Mouse (Mus musculus) kidney, postnatal 25 days (tissue): Measurements from ENCODE around the gene Eif4h.

Experiments
- DNase-seq, 2 experiments: peaks; one replicate each; pipeline ENCODE4 v3.0.0; 2021; ENCODE audit warnings: mixed read lengths in 2 of 2

Gene Eif4h

DNA sequence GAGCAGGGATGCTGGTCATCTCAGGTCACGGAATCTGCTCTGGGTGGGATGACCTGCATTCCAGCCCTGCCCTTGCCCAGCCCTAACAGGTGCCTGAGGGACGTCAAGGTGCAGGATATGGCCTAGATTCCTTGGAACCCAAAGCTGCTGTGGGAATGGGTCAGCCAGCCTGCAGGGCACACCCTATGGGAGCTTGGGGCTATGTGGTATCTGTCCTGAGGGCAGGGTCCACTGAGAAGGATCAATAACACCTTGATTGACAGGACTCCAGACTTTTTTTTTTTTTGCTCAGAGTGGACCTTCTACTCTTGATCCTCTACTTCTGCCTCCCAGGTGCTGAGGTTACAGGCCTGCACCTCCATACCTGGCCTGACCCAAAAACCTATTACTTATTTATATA lies 8.1 kb upstream of the Eif4h start:
- DNase-seq = no peak

DNA sequence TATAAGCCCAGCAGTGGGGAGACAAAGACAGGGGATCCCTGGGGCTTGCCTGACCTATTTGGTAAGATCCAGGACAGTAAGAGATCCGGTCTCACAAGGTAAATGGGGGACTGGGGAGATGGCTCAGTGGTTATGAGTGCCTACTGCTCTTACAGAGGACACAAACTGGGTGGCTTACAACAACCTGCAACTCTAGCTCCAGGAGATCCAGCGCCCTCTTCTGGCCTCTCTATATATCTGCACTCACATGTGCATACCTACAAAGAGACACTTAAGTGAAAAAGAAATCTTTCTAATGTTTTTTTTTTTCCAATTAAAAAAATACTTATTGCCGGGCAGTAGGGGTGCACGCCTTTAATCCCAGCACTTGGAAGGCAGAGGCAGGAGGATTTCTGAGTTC lies 7.2 kb upstream of the Eif4h start:
- no peak for DNase-seq

DNA sequence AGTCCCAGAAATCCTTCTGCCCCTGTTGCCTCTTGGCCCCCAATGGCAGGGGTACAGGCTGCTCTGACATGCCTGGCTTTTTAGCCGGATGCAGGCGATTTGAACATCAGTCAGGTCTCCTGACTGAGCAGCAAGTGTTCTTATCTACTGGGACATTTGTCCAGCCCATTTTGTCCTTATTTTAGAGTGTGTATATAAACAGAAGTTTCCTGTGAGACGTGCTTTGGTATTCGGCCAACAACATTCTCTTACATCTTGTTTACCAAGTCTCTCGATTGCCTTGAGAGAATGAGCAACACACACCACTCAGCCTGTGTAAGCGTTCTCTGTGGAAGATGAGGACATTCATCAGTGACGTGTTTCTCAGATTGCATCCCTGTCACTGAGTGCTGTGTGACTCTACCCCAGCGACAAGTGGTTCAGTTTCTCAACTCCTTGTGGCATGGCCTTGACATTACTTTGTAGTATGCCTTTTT lies 5.4 kb upstream of the Eif4h start:
- no peak for DNase-seq

DNA sequence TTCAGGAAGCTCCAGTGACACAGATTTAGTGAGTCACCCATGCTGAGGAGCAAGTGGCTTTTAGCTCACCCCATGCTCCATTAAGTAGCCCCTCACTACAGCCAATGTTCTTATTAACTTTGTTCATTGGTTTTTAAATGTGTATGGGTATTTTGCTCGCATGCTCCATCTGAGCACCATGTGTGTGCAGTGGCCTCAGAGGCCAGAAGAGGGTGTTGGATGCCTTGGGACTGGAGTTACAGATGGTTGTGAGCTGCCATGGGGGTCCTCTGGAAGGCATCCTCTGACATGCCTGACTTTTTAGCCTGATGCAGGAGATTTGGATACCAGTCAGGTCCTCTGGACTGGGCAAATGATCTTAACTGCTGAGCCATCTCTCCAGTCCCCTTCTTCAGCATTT lies 4.8 kb upstream of the Eif4h start:
- no peak for DNase-seq

DNA sequence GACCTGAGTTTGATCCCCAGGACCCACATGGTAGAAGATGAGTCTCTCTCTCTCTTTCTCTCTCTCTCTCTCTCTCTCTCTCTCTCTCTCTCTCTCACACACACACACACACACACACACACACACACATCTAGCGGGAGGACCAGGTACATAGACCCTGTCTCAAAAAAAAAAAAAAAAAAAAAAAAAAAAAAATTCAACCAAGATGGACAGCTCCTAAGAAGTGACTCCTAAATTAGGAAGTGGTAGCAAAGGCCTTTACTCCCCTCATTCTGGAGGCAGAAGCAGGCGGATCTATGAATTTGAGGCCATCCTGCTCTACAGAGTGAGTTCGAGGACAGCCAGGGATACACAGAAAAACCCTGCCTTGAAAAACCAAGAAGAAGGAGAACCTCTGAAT lies 1.1 kb upstream of the Eif4h start:
- no peak for DNase-seq

DNA sequence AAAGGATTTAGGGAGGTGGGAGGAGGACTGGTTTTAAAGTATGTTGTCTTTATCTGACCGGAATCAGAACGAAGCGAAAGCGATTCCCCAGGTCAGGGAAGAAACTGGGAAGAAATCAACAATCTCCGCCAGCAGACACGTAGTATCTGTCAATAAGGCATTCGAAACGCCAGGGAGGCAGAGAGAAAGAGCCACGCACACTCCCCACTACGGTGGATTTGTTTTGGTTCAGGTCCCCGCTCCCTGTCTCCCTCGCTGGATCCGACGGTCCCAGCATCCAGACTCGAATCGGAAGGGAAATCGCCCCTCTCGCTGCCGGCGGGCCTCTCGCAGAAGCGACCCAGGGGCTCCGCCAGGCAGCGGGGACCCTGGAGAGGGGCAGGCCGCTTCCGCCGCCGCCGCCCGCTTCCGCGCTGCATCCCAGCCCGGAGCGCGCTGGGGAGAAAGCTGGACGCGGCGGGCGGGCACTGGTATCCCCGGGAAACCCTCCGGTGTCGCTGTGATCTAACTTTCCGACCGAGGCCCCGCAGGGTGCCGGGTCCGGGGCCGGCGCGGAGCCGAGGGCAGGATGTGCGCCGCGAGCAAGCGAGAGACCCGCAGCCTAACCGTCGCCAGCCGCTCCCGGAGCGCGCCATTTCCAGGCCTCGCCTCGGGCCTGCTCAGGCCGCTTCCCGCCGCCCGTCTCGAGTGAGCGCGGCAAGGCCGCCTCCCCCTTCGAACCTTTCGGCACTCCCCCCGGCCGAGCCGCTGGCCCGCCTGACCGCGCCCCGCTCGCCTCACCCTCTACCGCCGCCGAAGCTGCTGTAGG lies 625 bp downstream of the Eif4h start:
- DNase-seq = no peak

DNA sequence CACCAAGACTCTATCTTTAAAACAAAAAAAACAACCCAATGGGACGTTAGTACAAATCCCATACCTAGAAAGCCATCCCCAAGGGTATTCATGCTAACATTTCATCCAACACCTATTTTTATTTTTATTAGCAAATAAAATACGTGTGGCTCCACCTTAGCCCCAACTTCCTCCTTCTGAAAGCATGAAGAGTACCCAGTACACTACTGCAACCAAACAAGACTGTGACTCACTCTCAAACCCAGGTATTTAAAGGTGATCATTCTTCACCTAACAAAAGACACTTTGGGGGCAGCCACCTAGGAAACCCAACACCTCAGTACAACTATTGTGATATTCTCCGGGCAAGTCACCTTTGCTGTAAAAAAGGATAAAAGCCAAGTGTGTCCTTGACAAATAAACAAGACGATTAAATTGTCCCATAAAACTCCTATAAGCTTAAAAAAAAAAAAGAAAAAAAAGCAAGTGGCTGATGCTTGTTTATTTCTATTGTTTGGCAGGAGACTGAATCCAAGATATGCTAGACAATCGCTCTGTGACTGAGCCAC lies 1.4 kb downstream of the Eif4h start:
- no peak for DNase-seq

DNA sequence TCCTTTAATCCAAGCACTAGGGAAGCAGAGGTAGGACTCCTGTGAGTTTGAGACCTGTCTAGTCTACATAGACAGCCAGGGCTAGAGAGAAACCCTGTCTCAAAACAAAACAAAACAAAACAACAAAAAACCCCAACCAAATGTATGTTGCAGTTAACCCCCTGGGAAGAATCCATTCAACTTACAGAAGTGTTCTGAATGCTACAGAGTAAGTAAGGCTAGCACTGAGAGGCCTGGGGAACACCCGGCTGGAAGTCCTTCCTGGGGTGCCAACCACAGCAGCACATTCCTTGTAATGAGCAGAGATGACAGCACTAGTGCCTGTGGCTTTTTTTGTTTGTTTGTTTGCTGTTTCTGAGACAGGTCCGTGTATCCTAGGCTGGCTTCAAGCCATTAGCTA lies 6.4 kb downstream of the Eif4h start:
- no peak for DNase-seq

DNA sequence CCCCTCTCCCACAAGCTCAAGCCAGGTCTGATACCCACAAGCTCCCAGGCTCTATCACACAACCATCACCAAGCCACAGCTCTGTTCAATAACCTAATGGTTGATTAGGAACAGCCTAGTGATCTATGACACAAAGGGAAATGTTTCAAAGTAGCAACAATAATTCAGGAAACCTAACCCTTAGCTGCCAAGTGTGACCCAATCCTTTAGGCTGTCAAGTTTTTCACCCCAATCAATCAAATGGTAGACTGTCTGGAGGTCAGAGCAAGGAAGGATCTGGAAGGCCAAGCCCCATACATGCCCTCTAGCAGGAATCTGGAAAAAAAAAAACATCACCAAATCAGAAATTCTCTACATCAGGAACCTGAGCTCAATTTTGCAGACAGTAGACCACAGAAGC lies 8.5 kb downstream of the Eif4h start:
- DNase-seq = no peak

DNA sequence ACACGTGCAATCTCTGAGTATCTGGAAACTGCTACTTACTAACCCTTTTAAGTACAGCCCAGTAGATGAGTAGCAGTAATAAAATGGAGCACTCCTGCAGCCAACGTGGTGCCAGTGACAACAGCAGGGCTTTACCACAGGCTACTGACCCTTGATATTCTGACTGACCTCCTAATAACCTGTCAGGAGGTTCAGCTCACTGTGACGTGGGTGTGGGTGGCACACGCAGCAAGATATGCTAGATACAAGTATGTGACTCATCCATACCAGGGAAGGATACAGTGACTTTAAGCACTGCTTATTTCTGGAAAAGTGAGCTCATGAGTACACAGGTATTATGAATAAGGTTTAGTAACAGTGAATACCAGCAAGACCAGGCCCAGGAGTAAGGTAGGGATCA lies 9.8 kb downstream of the Eif4h start:
- DNase-seq = no peak

DNA sequence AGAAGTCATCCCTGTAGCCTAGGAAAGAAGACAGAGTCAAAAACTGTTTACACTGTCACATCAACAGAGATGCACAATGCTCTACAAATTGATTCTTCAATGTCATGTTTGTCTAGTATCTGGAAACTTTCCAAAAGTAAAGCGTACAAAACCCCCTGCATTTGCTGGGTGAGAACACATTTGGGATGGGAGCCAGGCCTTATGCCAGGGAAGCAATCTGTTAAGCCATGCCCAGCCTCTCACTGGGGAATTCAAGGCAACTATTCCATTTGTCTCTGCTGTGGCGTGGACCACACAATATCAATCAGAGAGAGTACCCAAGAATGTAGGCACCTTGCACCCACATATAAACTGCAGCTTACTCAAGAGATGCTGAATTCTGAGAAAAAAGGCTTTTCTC lies 17.2 kb downstream of the Eif4h start:
- DNase-seq = no peak

DNA sequence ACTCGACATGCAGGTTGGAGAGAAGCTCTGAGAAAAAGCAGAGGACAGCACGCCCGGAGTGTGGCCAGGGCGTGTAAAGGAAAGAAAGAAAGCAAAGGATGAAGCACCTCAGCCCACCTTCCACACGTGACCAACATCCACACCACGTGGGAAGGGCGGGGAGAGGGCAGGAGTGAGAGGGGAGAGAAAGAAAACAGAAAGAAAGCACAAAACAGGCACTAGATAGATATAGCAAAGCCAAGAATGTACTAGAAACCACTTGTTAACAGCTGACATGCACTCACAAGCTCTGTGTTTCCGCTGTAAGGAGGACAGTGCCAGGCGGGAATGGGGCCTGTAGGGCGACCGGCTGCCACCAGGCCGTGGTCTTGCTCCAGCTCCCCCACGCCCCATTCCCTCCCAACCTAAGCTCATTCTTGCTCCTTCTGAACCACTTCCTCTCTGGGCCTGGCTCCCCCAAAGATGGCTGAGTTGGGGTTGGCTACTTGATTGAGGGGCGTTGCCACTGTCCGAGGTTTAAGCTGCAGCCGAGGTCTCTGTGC lies 18.1 kb downstream of the Eif4h start:
- DNase-seq = no peak

DNA sequence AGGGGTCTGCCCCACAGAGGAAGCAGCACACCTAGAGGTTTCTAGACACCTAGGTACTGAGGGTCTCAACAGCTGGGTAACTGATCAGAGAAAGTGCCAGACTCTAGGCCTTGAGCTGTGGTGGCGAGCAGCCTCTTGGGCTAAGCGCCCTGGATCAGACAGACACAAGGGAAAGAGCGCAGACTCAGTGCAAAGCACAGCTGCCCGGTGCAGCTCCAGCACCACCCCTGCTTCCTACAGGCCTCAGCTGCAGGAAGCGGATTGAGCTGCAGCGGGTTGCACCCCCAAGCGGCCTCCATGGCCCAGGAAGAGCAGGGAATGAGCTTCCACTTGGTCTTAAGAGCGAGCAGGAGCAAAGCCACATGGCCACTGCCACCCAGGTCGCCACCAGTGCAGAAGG lies 18.8 kb downstream of the Eif4h start:
- DNase-seq = no peak

DNA sequence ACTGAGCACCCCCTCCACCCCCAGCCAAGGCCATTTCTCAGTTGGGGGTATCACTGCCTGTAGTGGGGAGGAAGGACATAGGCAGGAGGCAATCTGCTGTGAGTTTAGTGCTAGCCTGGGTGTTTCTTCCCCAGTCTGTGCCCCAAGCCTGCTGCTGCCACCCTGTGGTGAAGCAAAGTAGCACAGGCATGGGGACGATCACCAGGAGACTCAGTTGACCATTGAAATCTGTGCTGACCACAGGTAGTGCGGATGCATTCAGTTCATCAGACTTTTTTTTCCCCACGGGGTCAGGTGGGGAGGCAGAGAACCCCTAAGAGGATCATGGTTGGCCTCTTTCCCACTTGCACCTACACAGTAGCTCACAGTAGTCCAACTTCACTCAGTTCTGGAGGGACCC lies 22.2 kb downstream of the Eif4h start:
- DNase-seq = peak; percentile 68 to 75

DNA sequence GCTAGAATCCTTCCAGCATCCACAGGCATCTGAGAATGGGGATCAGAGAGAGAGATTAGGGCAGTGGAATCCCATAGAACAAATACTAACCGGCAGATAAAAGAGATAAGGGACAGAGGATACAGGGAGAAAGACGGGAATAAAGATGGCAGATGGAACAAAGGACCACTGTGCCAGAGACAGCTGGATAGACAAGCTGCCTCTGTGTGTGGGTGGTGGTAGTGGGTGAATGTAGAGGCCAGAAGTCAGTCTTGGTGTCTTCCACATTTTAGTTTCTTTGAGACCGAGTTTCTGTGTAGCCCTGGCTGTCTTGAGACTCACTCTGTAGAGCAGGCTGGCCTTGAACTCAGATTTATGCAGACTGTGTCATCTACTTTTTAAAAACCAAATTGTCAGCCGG lies 23.5 kb downstream of the Eif4h start:
- no peak for DNase-seq

DNA sequence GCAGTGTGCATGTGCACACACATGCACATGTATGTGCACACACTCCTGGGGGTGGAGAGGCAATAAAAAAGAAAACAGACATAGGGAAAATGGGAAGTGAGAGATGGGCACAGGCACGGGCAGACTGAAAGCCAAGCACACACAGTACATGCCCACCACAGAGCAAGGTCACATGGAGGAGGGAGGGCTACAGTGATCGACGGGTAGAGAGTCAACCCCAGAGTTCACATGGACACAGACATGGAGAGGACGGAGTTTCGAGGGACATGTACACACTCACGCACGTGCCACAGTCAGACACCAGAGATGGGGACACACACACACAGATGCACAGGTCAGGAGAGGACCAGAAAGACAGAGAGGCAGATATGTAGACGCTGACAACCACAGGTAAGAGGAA lies 23.9 kb downstream of the Eif4h start:
- DNase-seq = no peak

DNA sequence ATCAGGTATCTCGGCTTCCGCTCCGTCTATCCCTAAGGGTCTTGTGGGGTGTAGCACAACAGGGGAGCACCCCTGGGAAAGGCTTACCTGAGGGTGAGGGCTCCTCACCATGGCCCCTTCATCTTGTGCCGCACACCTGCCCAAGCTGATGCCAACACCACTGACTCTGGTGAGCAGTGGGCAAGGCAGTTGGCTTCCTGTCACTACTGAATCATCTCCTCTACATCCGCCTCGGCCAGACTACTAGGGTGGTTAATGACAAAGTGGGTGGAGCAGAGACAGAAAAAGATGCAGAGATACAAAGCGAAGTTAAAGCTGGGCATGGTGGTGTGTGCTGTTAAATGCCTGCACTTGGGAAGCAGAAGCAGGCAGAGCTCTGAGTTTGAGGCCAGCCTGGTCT lies 24.5 kb downstream of the Eif4h start, which contains the start of gene Lat2:
Gene Lat2, minus strand, starts transcription at position 224 of the 400 bp plus-strand sequence.
- DNase-seq = no peak

DNA sequence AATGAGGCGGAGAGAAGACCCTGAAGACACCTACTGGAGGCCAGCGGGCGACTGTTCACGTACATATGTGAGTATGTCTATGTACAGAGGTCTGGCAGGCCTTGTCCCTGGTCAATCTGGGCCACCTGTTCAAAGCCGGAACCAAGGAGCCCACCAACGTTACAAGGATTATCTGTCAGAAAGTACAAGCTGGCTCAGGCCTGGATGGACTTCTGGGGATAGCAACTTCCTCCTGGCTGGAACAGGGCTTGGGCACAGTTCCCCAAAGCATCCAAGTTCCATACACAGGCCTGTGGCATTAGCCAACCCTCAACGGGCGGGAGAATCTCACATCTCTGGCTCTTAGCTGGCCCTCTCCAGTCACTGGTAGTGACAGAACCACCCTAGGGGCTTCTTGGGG lies 25.0 kb downstream of the Eif4h start:
- DNase-seq = no peak

DNA sequence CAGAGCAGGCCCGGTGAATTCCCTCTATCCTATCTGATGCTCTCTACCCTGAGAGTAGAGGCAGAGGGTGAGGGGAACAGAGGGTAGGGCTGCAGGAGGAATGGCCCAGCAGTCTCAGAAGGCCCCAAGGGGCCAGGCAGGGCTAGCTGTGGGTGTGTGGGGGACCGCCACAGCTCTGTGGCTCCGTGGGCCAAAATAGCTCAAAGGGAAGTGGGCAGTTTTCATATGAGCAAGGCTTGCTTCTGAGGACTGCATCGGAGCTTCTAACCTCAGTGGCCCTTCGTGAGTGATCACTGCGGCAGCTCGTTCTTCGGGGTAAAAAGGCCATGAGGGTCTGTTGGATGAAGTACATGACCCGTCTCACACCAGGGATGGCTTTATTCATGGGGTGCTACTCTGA lies 25.6 kb downstream of the Eif4h start:
- no peak for DNase-seq

DNA sequence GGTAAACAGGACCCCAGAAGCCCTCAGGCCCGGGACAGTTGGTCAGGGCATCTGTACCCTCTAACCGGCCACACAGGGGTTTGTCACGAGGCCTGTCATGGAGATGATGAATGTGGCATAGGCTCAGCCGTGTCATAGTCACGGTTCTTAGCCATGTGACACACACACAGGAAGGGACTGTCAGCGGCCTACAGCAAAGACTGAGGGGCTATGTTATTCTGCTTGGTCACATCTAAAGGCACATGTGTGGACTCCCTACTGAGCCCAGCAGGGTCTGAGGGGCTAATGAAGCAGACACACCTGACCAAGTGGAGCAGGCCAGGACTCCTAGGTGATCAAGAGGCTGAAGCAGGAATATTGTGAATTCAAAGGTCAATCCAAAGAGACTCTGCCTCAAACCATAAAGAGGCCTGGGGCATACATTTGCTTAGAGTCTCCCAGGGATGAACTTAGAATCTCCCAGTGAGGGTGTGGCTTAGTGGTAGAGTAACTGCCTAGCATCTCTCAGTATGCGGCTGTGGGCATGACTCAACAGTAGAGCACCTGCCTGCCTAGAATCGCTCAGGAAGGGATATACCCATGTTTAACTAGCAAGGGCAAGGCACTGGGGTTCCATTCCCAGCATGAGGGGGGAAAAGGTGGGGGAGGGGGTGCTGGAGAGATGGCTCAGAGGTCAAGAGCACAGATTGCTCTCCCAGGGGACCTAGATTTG lies 27.3 kb downstream of the Eif4h start:
- DNase-seq = no peak

DNA sequence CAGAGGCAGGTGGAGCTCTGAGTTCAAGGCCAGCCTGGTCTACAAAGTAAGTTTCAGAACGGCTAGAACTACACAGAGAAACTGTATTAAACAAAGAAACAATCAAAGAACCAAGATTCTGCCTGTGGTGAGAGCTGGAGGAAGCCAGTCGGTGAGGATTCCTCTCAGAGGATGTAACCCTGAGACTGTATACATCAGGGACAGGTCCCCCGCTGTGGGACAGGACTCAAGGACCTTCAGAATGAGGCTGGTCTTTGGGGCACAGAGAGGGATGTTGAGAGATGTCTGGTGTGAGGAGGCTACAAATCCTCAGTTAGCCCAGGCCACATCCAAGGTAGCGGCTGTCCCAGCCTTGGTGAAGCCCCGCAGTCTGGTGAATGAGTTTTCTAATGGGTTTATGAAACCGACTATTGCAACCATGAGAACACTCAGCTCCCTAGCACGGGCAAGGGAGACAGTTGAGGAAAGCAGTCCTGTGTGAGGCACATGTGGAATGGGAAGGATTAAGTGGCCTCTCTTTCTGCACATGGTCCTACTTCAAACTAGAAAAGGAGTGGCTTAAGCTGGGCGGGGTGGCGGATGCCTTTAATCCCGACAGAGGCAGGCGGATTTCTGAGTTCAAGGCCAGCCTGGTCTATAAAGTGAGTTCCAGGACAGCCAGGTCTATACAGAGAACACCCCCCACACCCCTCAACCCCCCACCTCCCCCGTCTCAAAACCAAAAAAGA lies 29.2 kb downstream of the Eif4h start:
- no peak for DNase-seq

DNA sequence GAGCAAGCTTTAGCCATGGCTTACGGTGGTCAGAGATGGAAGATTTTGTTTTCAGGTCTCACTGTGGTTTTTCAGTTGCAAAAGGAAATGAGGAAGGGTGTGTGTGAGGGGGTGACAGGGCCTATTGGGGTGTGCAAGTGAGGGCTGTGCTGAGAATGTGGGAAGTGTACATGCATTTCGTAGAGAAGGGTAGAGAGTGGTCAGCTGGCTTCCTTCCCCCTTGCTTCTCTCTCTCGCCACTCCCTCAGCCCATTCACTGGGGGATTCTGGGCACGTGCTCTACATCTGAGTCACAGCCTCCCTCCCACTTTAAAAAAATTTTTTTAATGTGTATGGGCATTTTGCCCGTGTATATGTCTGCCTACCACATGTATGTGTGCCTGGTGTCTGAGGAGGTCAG lies 32.2 kb downstream of the Eif4h start:
- no peak for DNase-seq

DNA sequence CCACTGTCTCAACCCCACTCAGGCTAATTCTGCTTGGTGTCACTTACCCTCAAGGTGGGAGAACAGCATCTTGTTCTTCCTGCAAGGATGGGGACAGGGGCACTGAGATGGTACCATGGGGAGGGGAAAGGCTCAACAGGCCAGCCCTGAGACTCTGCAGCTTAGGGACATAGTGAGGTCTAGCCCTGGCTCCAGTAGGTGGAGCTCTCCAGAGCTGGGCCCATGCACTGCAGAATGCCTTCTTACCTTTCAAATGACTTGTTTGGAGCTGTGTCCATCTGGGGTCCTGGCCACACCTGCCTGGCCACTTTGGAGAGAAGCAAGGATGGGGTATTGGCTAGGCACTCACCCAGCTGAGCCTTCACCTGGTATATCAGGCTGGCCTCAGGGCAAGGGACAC lies 33.0 kb downstream of the Eif4h start:
- no peak for DNase-seq
